Mouse (Mus musculus) megakaryocyte, adult 5-6 weeks (primary cell): Measurements from ENCODE around the gene Fis1. TPM values are rescaled to one million over a fixed set of nuclear protein-coding genes. Genes with fewer than 3 reads are reported as not detected.

Source experiments
- ATAC-seq: 2 replicates; pipeline ENCODE4 v1.8.0; 2016; ENCODE audit warnings: mild to moderate bottlenecking, inconsistent platforms; ENCODE audit not compliant: poor library complexity, severe bottlenecking
- total RNA-seq, 2 experiments: library from RNA; stranded (forward) in 1 of 2; stranded (reverse) in 1 of 2; fragments of 153-499, 151-499 nt in 1 of 2; fragments of 221-1000, 200-1000 nt in 1 of 2; gene quantifications; 2 replicates each; pipeline versions ENCODE4 v1.2.3 to v1.2.4; 2015 to 2017

The Fis1 gene
- total RNA-seq (2015) (288 and 310 TPM in 2 replicates), total RNA-seq (2017) (117 and 147 TPM in 2 replicates)

GRCm38 (mm10) chr5:136953015-136953414, at the start of gene Fis1:
Gene Fis1, plus strand, starts transcription at chr5:136953275.
- ATAC-seq: peak; percentile 96

- ATAC-seq: no peak
Observed at GRCm38 (mm10) chr5:136904621-136905020, 48.5 kb upstream of the Fis1 start.

GRCm38 (mm10) chr5:136905630-136906029, 47.4 kb upstream of the Fis1 start:
- no peak for ATAC-seq

GRCm38 (mm10) chr5:136907587-136907986, 45.5 kb upstream of the Fis1 start:
- ATAC-seq: no peak

GRCm38 (mm10) chr5:136907991-136908857, 44.9 kb upstream of the Fis1 start, which contains the start of gene Ift22:
Gene Ift22, plus strand, starts transcription at chr5:136908150.
- peak; percentile 92 for ATAC-seq

GRCm38 (mm10) chr5:136914183-136914582, 38.9 kb upstream of the Fis1 start:
- ATAC-seq: no peak

GRCm38 (mm10) chr5:136917613-136918242, 35.3 kb upstream of the Fis1 start:
- no peak for ATAC-seq

GRCm38 (mm10) chr5:136918655-136919472, 34.2 kb upstream of the Fis1 start:
- ATAC-seq: peak; percentile 99

- ATAC-seq: no peak
Observed at GRCm38 (mm10) chr5:136919546-136920301, 33.4 kb upstream of the Fis1 start.

GRCm38 (mm10) chr5:136922830-136923229, 30.2 kb upstream of the Fis1 start:
- no peak for ATAC-seq

GRCm38 (mm10) chr5:136923751-136924478, 29.2 kb upstream of the Fis1 start:
- no peak for ATAC-seq

GRCm38 (mm10) chr5:136929073-136929472, 24.0 kb upstream of the Fis1 start:
- peak; percentile 90 for ATAC-seq

GRCm38 (mm10) chr5:136931896-136932295, 21.2 kb upstream of the Fis1 start:
- ATAC-seq: no peak

GRCm38 (mm10) chr5:136932956-136933355, 20.1 kb upstream of the Fis1 start:
- ATAC-seq: no peak

GRCm38 (mm10) chr5:136933930-136934329, 19.1 kb upstream of the Fis1 start:
- ATAC-seq: no peak

- ATAC-seq: no peak
Observed at GRCm38 (mm10) chr5:136935905-136936695, 17.0 kb upstream of the Fis1 start.

GRCm38 (mm10) chr5:136936750-136937149, 16.3 kb upstream of the Fis1 start:
- no peak for ATAC-seq

- ATAC-seq: no peak
Observed at GRCm38 (mm10) chr5:136937621-136938020, 15.5 kb upstream of the Fis1 start.

GRCm38 (mm10) chr5:136939284-136939683, 13.8 kb upstream of the Fis1 start:
- no peak for ATAC-seq
